Mouse (Mus musculus) forebrain, embryonic 14.5 days (tissue): ENCODE data around the gene Prkag2. TPM values are rescaled to one million over a fixed set of nuclear protein-coding genes. Genes with fewer than 3 reads are reported as not detected.

ENCODE experiments used
- ATAC-seq: fragments of 200-750 bp; cut with Nextera tagmentation; 2 replicates; pipeline ENCODE4 v1.8.0; 2017; ENCODE audit warnings: mild to moderate bottlenecking, moderate library complexity
- DNase-seq: peaks from one replicate; pipeline ENCODE4 v3.0.0-alpha.2; 2015; ENCODE audit warnings: low spot score
- H3K27ac ChIP-seq: fragments of 300-500 bp; sonication (generic); 2 replicates; pipeline ENCODE4 v1.5.1; 2014; ENCODE audit warnings: low read depth, mild to moderate bottlenecking, control low read depth, low read length, moderate library complexity
- H3K27me3 ChIP-seq: fragments of 300-500 bp; sonication (generic); replicated peaks from 2 replicates; pipeline ENCODE4 v1.6.1; 2014; ENCODE audit warnings: low read length, control low read depth, mixed read lengths; ENCODE audit not compliant: control insufficient read depth, insufficient read depth
- H3K36me3 ChIP-seq: fragments of 300-500 bp; sonication (generic); 2 replicates; pipeline ENCODE4 v1.6.1; 2014; ENCODE audit warnings: low read length, control low read depth; ENCODE audit not compliant: control insufficient read depth, insufficient read depth
- H3K4me1 ChIP-seq: fragments of 300-500 bp; sonication (generic); 2 replicates; pipeline ENCODE4 v1.6.1; 2014; ENCODE audit warnings: antibody characterized with exemption, low read length, control low read depth; ENCODE audit not compliant: control insufficient read depth, insufficient read depth
- H3K4me2 ChIP-seq: fragments of 300-500 bp; sonication (generic); 2 replicates; pipeline ENCODE4 v1.6.1; 2014; ENCODE audit warnings: mild to moderate bottlenecking, control low read depth, low read length
- H3K4me3 ChIP-seq: fragments of 300-500 bp; sonication (generic); 2 replicates; pipeline ENCODE4 v1.5.1; 2014; ENCODE audit warnings: low read depth, low read length, control low read depth
- H3K9ac ChIP-seq: fragments of 300-500 bp; sonication (generic); 2 replicates; pipeline ENCODE4 v1.6.1; 2014; ENCODE audit warnings: mild to moderate bottlenecking, low read length, control low read depth, moderate library complexity
- H3K9me3 ChIP-seq: fragments of 300-500 bp; sonication (generic); replicated peaks from 2 replicates; pipeline ENCODE4 v1.6.1; 2016; ENCODE audit warnings: low read length, control low read depth, mixed read lengths; ENCODE audit not compliant: control insufficient read depth
- WGBS: fragments of 180-500 bp; shearing (Covaris S2); extraction: QIAGEN DNeasy Blood & Tissue Kit; methylation state at CpG from one replicate; pipeline ENCODE4 v1.1.7; 2014; 5-methylcytosine and 5-hydroxymethylcytosine counted together
- polyA plus RNA-seq: library from polyadenylated mRNA; unstranded; fragments of >200 nt; fragmentation: Nextera tagmentation; extraction: Ambion mirVana; gene quantifications from 2 replicates; pipeline ENCODE4 v1.2.1, GENCODE M21; 2014

Gene Prkag2
- polyA plus RNA-seq, 1 experiment from 2014 or later = 80.6 TPM

- WGBS = 82% methylated on average over 10 of the region's 10 CpGs
- no peak overlapping the region for H3K4me3 ChIP-seq
- no peak for ATAC-seq
- no peak for DNase-seq
- H3K27me3 ChIP-seq = no peaks in the 10 kb centered on the region
- H3K4me2 ChIP-seq = no peak overlapping the region
- no peaks in the 10 kb centered on the region for H3K36me3 ChIP-seq
- H3K4me1 ChIP-seq = peaks cover 4% of the 10 kb centered on the region; the same call in 1 of the 2 replicates
- no peaks in the 10 kb centered on the region for H3K9me3 ChIP-seq
- H3K9ac ChIP-seq = no peak overlapping the region
- H3K27ac ChIP-seq = no peak overlapping the region
These were observed 120.5 kb downstream of the Prkag2 start for GRCm38 (mm10) chr5:24979968-24980345.

GRCm38 (mm10) chr5:24979312-24979967, 121.0 kb downstream of the Prkag2 start:
- Histone ChIP-seq H3K9me3 (no peaks in the 10 kb centered on the region), H3K4me3 (no peak overlapping the region), H3K36me3 (no peaks in the 10 kb centered on the region), H3K9ac (no peak overlapping the region), H3K4me2 (no peak overlapping the region), H3K4me1 (no peaks in the 10 kb centered on the region), H3K27ac (no peak overlapping the region), H3K27me3 (no peaks in the 10 kb centered on the region)
- WGBS = 44% methylated on average over 4 of the region's 4 CpGs
- DNase-seq (no peak), ATAC-seq (no peak)

GRCm38 (mm10) chr5:24976907-24977306, 123.5 kb downstream of the Prkag2 start:
- 76% methylated on average over 3 of the region's 3 CpGs for WGBS
- Histone ChIP-seq H3K9ac (no peak overlapping the region), H3K4me2 (no peak overlapping the region), H3K9me3 (no peaks in the 10 kb centered on the region), H3K4me3 (no peak overlapping the region), H3K4me1 (no peaks in the 10 kb centered on the region), H3K27ac (no peak overlapping the region), H3K27me3 (no peaks in the 10 kb centered on the region), H3K36me3 (no peaks in the 10 kb centered on the region)
- ATAC-seq (no peak), DNase-seq (no peak)

- no peaks in the 10 kb centered on the region for H3K27me3 ChIP-seq
- H3K36me3 ChIP-seq = no peaks in the 10 kb centered on the region
- H3K9ac ChIP-seq = no peak overlapping the region
- no peak overlapping the region for H3K27ac ChIP-seq
- no peak overlapping the region for H3K4me2 ChIP-seq
- H3K4me1 ChIP-seq = no peaks in the 10 kb centered on the region
- DNase-seq (no peak), ATAC-seq (no peak)
- no peaks in the 10 kb centered on the region for H3K9me3 ChIP-seq
- no peak overlapping the region for H3K4me3 ChIP-seq
- WGBS = 65% methylated on average over 12 of the region's 12 CpGs
These were observed 124.2 kb downstream of the Prkag2 start for GRCm38 (mm10) chr5:24976236-24976635.

GRCm38 (mm10) chr5:24975100-24975499, 125.3 kb downstream of the Prkag2 start:
- WGBS = 72% methylated on average over 7 of the region's 7 CpGs
- ATAC-seq = no peak
- no peaks in the 10 kb centered on the region for H3K9me3 ChIP-seq
- no peak overlapping the region for H3K4me2 ChIP-seq
- no peak overlapping the region for H3K9ac ChIP-seq
- no peaks in the 10 kb centered on the region for H3K27me3 ChIP-seq
- no peaks in the 10 kb centered on the region for H3K36me3 ChIP-seq
- H3K4me3 ChIP-seq = no peak overlapping the region
- no peak overlapping the region for H3K27ac ChIP-seq
- no peaks in the 10 kb centered on the region for H3K4me1 ChIP-seq
- no peak for DNase-seq

GRCm38 (mm10) chr5:24973672-24974225, 126.7 kb downstream of the Prkag2 start:
- Histone ChIP-seq H3K27me3 (no peaks in the 10 kb centered on the region), H3K4me1 (no peaks in the 10 kb centered on the region), H3K4me3 (no peak overlapping the region), H3K36me3 (no peaks in the 10 kb centered on the region), H3K9me3 (no peaks in the 10 kb centered on the region), H3K4me2 (no peak overlapping the region), H3K9ac (no peak overlapping the region), H3K27ac (no peak overlapping the region)
- 79% methylated on average over 9 of the region's 9 CpGs for WGBS
- DNase-seq = no peak
- no peak for ATAC-seq

- no peak overlapping the region for H3K4me3 ChIP-seq
- 81% methylated on average over 13 of the region's 13 CpGs for WGBS
- H3K27ac ChIP-seq = no peak overlapping the region
- H3K36me3 ChIP-seq = no peaks in the 10 kb centered on the region
- H3K9ac ChIP-seq = no peak overlapping the region
- H3K9me3 ChIP-seq = no peaks in the 10 kb centered on the region
- H3K4me2 ChIP-seq = no peak overlapping the region
- DNase-seq = no peak
- H3K4me1 ChIP-seq = no peaks in the 10 kb centered on the region
- no peaks in the 10 kb centered on the region for H3K27me3 ChIP-seq
- no peak for ATAC-seq
These were observed 127.2 kb downstream of the Prkag2 start for GRCm38 (mm10) chr5:24973228-24973627.

GRCm38 (mm10) chr5:24970552-24971275, 129.7 kb downstream of the Prkag2 start:
- 94% methylated on average over 8 of the region's 8 CpGs for WGBS
- no peaks in the 10 kb centered on the region for H3K4me1 ChIP-seq
- no peak for DNase-seq
- no peaks in the 10 kb centered on the region for H3K36me3 ChIP-seq
- no peaks in the 10 kb centered on the region for H3K9me3 ChIP-seq
- H3K9ac ChIP-seq = no peak overlapping the region
- ATAC-seq = no peak
- no peak overlapping the region for H3K27ac ChIP-seq
- no peak overlapping the region for H3K4me2 ChIP-seq
- H3K4me3 ChIP-seq = no peak overlapping the region
- no peaks in the 10 kb centered on the region for H3K27me3 ChIP-seq

- Histone ChIP-seq H3K4me3 (no peak overlapping the region), H3K4me1 (no peaks in the 10 kb centered on the region), H3K9me3 (no peaks in the 10 kb centered on the region), H3K4me2 (no peak overlapping the region), H3K27me3 (no peaks in the 10 kb centered on the region), H3K36me3 (no peaks in the 10 kb centered on the region), H3K9ac (no peak overlapping the region), H3K27ac (no peak overlapping the region)
- no peak for ATAC-seq
- no peak for DNase-seq
- WGBS = 67% methylated on average over 11 of the region's 11 CpGs
These were observed 131.1 kb downstream of the Prkag2 start for GRCm38 (mm10) chr5:24969241-24969880.
